Mouse (Mus musculus) midbrain, embryonic 15.5 days (tissue): ENCODE measurements around the gene G6pc3. TPM values are rescaled to one million over a fixed set of nuclear protein-coding genes. Genes with fewer than 3 reads are reported as not detected.

ENCODE experiments used
- ATAC-seq: fragments of 200-750 bp; cut with Nextera tagmentation; replicated peaks from 2 replicates; pipeline ENCODE4 v1.8.0; 2017; ENCODE audit warnings: moderate TSS enrichment
- H3K27ac ChIP-seq: fragments of 300-500 bp; sonication (generic); 2 replicates; pipeline ENCODE4 v1.5.1; 2015; ENCODE audit warnings: mild to moderate bottlenecking, inconsistent platforms
- H3K27me3 ChIP-seq: fragments of 300-500 bp; sonication (generic); replicated peaks from 2 replicates; pipeline ENCODE4 v1.6.1; 2015; ENCODE audit warnings: inconsistent platforms
- H3K36me3 ChIP-seq: fragments of 300-500 bp; sonication (generic); replicated peaks from 2 replicates; pipeline ENCODE4 v1.6.1; 2015; ENCODE audit warnings: inconsistent platforms
- H3K4me1 ChIP-seq: fragments of 300-500 bp; sonication (generic); 2 replicates; pipeline ENCODE4 v1.6.1; 2015; ENCODE audit warnings: inconsistent platforms
- H3K4me2 ChIP-seq: fragments of 300-500 bp; sonication (generic); 2 replicates; pipeline ENCODE4 v1.6.1; 2015; ENCODE audit warnings: inconsistent platforms, mild to moderate bottlenecking, moderate library complexity
- H3K4me3 ChIP-seq: fragments of 300-500 bp; sonication (generic); 2 replicates; pipeline ENCODE4 v1.5.1; 2015; ENCODE audit warnings: mild to moderate bottlenecking, inconsistent platforms
- H3K9ac ChIP-seq: fragments of 300-500 bp; sonication (generic); 2 replicates; pipeline ENCODE4 v1.6.1; 2015; ENCODE audit warnings: mild to moderate bottlenecking, inconsistent platforms
- H3K9me3 ChIP-seq: fragments of 300-500 bp; sonication (generic); 2 replicates; pipeline ENCODE4 v1.6.1; 2016; ENCODE audit warnings: inconsistent platforms
- WGBS: fragments of 180-500 bp; shearing (Covaris S2); methylation state at CpG from one replicate; pipeline ENCODE4 v1.1.7; 2015; ENCODE audit warnings: mixed read lengths; 5-methylcytosine and 5-hydroxymethylcytosine counted together
- microRNA-seq: library from miRNA; unstranded; fragments of <30 nt; microRNA quantifications from one replicate; pipeline ENCODE4, GENCODE M21; 2016
- polyA plus RNA-seq: library from polyadenylated mRNA; unstranded; fragments of >200 nt; fragmentation: Nextera tagmentation; extraction: Ambion mirVana; gene quantifications from 2 replicates; pipeline ENCODE4 v1.2.1, GENCODE M21; 2015

Gene G6pc3
- polyA plus RNA-seq, 1 experiment from 2014 or later = 43.3 TPM

DNA sequence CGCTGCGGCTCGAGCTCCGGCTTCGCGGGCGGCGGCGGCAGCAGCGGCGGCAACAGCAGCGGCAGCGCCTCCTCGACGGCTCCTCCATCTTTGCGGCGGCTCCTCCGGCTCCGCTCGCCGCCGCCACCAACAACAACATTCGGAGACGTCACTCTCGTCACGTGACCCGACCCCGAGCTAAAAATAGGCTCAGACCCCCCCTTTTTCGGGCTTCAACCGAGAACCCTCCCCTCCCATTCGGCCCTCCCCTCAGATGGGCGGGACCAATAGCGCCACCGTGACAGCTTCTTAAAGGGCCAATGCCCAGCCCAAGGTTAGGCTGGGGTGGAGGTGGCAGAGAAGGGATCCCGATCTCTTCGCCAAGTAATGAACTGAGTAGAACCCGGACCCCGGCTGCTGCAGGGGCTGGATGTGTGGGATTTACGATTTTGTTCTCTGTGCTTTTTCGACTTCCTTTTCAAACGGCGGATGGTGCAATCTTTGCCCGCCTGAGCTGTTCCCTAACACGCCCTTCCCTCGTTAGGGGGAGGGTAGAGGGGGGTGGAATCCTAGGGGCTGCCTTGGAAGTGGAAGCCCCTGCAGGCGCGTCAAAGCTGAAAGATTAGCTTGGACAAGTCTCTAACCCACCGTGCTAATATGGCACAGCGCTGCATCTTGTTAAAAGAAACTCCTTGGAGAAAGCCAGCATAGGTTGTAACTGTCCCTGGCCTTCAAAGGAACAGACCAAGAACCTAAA is 40.8 kb downstream of the G6pc3 start, which contains the start of gene Hdac5:
TSS of gene Hdac5 (minus strand) at position 161 of the 736 bp plus-strand sequence.
- no peaks in the 10 kb centered on the region for H3K9me3 ChIP-seq
- H3K36me3 ChIP-seq = no peaks in the 10 kb centered on the region
- peaks cover 45% of the 10 kb centered on the region for H3K4me1 ChIP-seq
- H3K4me3 ChIP-seq = peak within 1 kb of the TSS; percentile 80
- peak; percentile 88 for ATAC-seq
- peak within 1 kb of the TSS; percentile 72 for H3K4me2 ChIP-seq
- H3K9ac ChIP-seq = peak within 1 kb of the TSS; percentile 84
- under 1% methylated on average over 49 of the region's 49 CpGs for WGBS
- peak within 1 kb of the TSS; percentile 95 for H3K27ac ChIP-seq
- H3K27me3 ChIP-seq = no peaks in the 10 kb centered on the region

DNA sequence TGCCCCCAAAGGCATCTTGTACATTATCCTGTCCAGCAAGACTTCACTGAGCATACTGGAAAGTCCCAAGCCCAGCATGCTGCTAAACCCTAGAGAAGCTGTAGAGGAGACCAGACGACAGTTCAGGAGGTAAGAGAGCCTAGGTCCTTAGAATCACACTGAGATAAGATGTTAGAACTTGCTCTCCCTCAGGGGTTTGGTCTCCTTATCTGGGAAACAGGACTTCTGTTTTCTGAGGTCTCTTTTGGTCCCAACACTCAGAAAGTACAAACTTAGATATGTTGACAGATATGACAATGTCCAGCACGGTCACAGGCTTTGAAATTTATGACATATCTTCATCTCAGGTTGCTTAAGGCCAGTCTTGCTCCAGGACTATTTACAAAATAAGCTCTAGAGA is 46.6 kb downstream of the G6pc3 start:
- no peak for ATAC-seq
- no peaks in the 10 kb centered on the region for H3K9me3 ChIP-seq
- H3K27ac ChIP-seq = no peak overlapping the region
- no peak overlapping the region for H3K4me3 ChIP-seq
- 0 out of 2 replicates have a peak, but pooled peaks cover 2% of the 10 kb centered on the region for H3K4me1 ChIP-seq
- H3K36me3 ChIP-seq = no peaks in the 10 kb centered on the region
- WGBS = 79% methylated on average over 2 of the region's 2 CpGs
- no peak overlapping the region for H3K9ac ChIP-seq
- H3K27me3 ChIP-seq = no peaks in the 10 kb centered on the region
- H3K4me2 ChIP-seq = no peak overlapping the region

DNA sequence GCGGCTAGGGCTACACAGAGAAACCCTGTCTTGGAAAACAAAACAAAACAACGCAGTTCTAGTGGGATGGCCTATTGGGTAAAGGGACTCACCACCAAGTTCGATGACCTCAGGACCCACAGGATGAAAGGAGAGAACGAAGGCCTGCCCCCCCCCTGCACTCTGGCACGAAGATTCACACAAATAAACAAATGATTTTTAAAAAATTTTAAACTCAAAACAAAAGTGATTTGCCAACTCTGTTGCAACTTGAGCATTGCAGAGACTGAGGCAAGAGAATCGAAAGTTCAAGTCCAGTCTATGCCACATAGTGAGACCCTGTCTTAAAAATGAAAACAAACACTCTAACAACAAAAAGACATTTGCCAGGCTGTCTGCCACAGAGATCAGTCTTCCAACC is 51.2 kb downstream of the G6pc3 start:
- H3K9me3 ChIP-seq = no peaks in the 10 kb centered on the region
- H3K36me3 ChIP-seq = no peaks in the 10 kb centered on the region
- H3K9ac ChIP-seq = no peak overlapping the region
- WGBS = 87% methylated on average over 6 of the region's 6 CpGs
- no peak overlapping the region for H3K27ac ChIP-seq
- no peak overlapping the region for H3K4me3 ChIP-seq
- no peak overlapping the region for H3K4me2 ChIP-seq
- peaks cover 16% of the 10 kb centered on the region for H3K4me1 ChIP-seq
- no peak for ATAC-seq
- no peaks in the 10 kb centered on the region for H3K27me3 ChIP-seq

DNA sequence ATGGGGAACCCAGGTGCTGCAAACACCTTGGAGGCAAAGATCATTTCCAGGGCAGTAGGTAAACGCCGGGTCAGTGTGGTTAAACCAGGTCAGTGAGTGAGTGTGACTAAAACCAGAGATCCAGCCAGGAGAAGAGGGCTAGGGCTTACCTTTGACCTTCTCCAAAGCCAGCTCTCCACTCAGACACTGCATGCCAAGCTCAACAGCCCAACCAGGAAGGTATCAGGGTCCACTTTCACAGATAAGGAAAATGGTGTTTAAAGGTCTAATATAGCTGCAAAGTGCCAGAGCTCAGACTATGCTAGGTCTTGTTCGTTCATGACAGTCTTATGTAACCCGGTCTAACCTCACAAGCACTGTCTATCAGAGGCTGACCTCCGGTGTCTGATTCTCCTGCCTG is 51.8 kb downstream of the G6pc3 start:
- 87% methylated on average over 5 of the region's 5 CpGs for WGBS
- H3K9me3 ChIP-seq = no peaks in the 10 kb centered on the region

DNA sequence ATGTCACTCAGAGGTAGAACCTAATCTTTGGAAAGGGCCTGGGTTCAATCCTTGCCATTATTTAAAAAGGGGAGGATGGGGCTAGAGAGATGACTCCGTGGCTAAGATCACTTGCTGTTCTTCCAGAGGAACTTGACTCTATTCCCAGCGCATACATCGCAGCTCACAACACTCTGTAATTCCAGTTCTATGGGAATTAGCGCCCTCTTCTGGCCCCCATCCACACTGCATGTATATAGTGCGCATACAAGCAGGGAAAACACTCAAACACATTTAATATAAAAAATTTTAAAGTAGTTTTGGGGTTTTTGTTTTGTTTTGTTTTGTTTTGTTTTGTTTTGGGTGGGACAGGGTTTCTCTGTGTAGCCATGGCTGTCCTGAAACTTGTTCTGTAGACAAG is 52.5 kb downstream of the G6pc3 start:
- no peak overlapping the region for H3K9ac ChIP-seq
- H3K4me3 ChIP-seq = no peak overlapping the region
- H3K9me3 ChIP-seq = no peaks in the 10 kb centered on the region
- H3K4me2 ChIP-seq = no peak overlapping the region
- peaks cover 19% of the 10 kb centered on the region for H3K4me1 ChIP-seq
- H3K27ac ChIP-seq = no peak overlapping the region
- no peaks in the 10 kb centered on the region for H3K36me3 ChIP-seq
- WGBS = 57% methylated on average over 5 of the region's 5 CpGs
- no peaks in the 10 kb centered on the region for H3K27me3 ChIP-seq
- ATAC-seq = no peak

More for the DNA sequence above, 51.8 kb downstream of the G6pc3 start:
- H3K36me3 ChIP-seq = no peaks in the 10 kb centered on the region
- H3K4me2 ChIP-seq = no peak overlapping the region
- no peak overlapping the region for H3K27ac ChIP-seq
- no peaks in the 10 kb centered on the region for H3K27me3 ChIP-seq
- H3K4me3 ChIP-seq = no peak overlapping the region
- peaks cover 20% of the 10 kb centered on the region for H3K4me1 ChIP-seq
- H3K9ac ChIP-seq = no peak overlapping the region
- no peak for ATAC-seq

Small RNA genes lying within 50 kb of the gene (microRNA-seq; reads per million reads assigned to microRNA genes)
- gene Mir8101 = 1.1 reads per million

Other genes starting within 250 kb of the G6pc3 start
- not detected in 2 replicates for gene Sost, start 222.6 kb upstream of the G6pc3 start, polyA plus RNA-seq
- not detected in 2 replicates for gene Cfap97d1, start 205.3 kb upstream of the G6pc3 start, polyA plus RNA-seq
- gene Dusp3, start 202.6 kb upstream of the G6pc3 start, polyA plus RNA-seq = 21.7 and 22.2 TPM in 2 replicates
- 60.1 and 62.9 TPM in 2 replicates for gene Mpp3, start 161.2 kb upstream of the G6pc3 start, polyA plus RNA-seq
- 0.31 and 0.43 TPM in 2 replicates for gene Cd300lg, start 148.1 kb upstream of the G6pc3 start, polyA plus RNA-seq
- 33.4 and 36.4 TPM in 2 replicates for gene Mpp2, start 101.1 kb upstream of the G6pc3 start, polyA plus RNA-seq
- gene Ppy, start 88.3 kb upstream of the G6pc3 start, polyA plus RNA-seq = not detected in 2 replicates
- not detected in 2 replicates for gene Pyy, start 81.8 kb upstream of the G6pc3 start, polyA plus RNA-seq
- gene Nags, start 44.1 kb upstream of the G6pc3 start, polyA plus RNA-seq = 0.10 and 0.30 TPM in 2 replicates
- 45.3 and 46.5 TPM in 2 replicates for gene Tmem101, start 33.2 kb upstream of the G6pc3 start, polyA plus RNA-seq
- gene Lsm12, start 4.3 kb upstream of the G6pc3 start, polyA plus RNA-seq = 111 and 118 TPM in 2 replicates
- 90.3 and 105 TPM in 2 replicates for gene Hdac5, start 40.5 kb downstream of the G6pc3 start, polyA plus RNA-seq
- 2.2 and 2.5 TPM in 2 replicates for gene BC030867, start 59.3 kb downstream of the G6pc3 start, polyA plus RNA-seq
- gene Asb16, start 79.1 kb downstream of the G6pc3 start, polyA plus RNA-seq = 0.05 TPM in 1 of 2 replicates, not detected in the other
- gene Tmub2, start 95.3 kb downstream of the G6pc3 start, polyA plus RNA-seq = 82.3 and 84.4 TPM in 2 replicates
- gene Atxn7l3, start 107.0 kb downstream of the G6pc3 start, polyA plus RNA-seq = 31.6 and 31.8 TPM in 2 replicates
- 82.8 and 83.9 TPM in 2 replicates for gene Ubtf, start 130.1 kb downstream of the G6pc3 start, polyA plus RNA-seq
- 2.9 and 3.8 TPM in 2 replicates for gene Slc4a1, start 176.6 kb downstream of the G6pc3 start, polyA plus RNA-seq
- 160 and 165 TPM in 2 replicates for gene Rundc3a, start 203.8 kb downstream of the G6pc3 start, polyA plus RNA-seq
- 146 and 168 TPM in 2 replicates for gene Slc25a39, start 218.3 kb downstream of the G6pc3 start, polyA plus RNA-seq
- gene Grn, start 240.7 kb downstream of the G6pc3 start, polyA plus RNA-seq = 75.2 and 82.0 TPM in 2 replicates